Mouse (Mus musculus) intestine, postnatal 0 days (tissue): Measurements from ENCODE around the gene Mmp9. TPM values are rescaled to one million over a fixed set of nuclear protein-coding genes. Genes with fewer than 3 reads are reported as not detected.
A peak's percentile ranks its signal among the peaks of the same experiment; 100 is the strongest.

Source experiments
- ATAC-seq: fragments of 200-750 bp; cut with Nextera tagmentation; 2 replicates; pipeline ENCODE4 v1.8.0; 2017; ENCODE audit warnings: mild to moderate bottlenecking, moderate TSS enrichment, moderate library complexity
- H3K27ac ChIP-seq: fragments of 300-500 bp; sonication (generic); 2 replicates; pipeline ENCODE4 v1.5.1; 2014; ENCODE audit warnings: mild to moderate bottlenecking, low read depth, low read length, moderate library complexity
- H3K27me3 ChIP-seq: fragments of 300-500 bp; sonication (generic); replicated peaks from 2 replicates; pipeline ENCODE4 v1.6.1; 2014; ENCODE audit warnings: low read length, mixed read lengths; ENCODE audit not compliant: control insufficient read depth, insufficient read depth
- H3K36me3 ChIP-seq: fragments of 300-500 bp; sonication (generic); 2 replicates; pipeline ENCODE4 v1.6.1; 2014; ENCODE audit warnings: mild to moderate bottlenecking, moderate library complexity; ENCODE audit not compliant: control insufficient read depth, insufficient read depth
- H3K4me1 ChIP-seq: fragments of 300-500 bp; sonication (generic); replicated peaks from 2 replicates; pipeline ENCODE4 v1.6.1; 2014; ENCODE audit warnings: antibody characterized with exemption, low read length, mixed read lengths; ENCODE audit not compliant: control insufficient read depth, insufficient read depth
- H3K4me2 ChIP-seq: fragments of 300-500 bp; sonication (generic); replicated peaks from 2 replicates; pipeline ENCODE4 v1.6.1; 2014; ENCODE audit warnings: low read depth, mild to moderate bottlenecking, moderate library complexity
- H3K4me3 ChIP-seq: fragments of 300-500 bp; sonication (generic); 2 replicates; pipeline ENCODE4 v1.5.1; 2014; ENCODE audit warnings: low read depth, low read length
- H3K9ac ChIP-seq: fragments of 300-500 bp; sonication (generic); 2 replicates; pipeline ENCODE4 v1.6.1; 2014; ENCODE audit warnings: mild to moderate bottlenecking, low read depth, low read length
- H3K9me3 ChIP-seq: fragments of 300-500 bp; sonication (generic); 2 replicates; pipeline ENCODE4 v1.6.1; 2016; ENCODE audit warnings: mixed run types; ENCODE audit not compliant: control insufficient read depth
- CTCF ChIP-seq: sonication (generic); IDR thresholded peaks from 2 replicates; pipeline ENCODE4 v1.5.1; 2016; ENCODE audit warnings: low read depth, mild to moderate bottlenecking, control low read depth, antibody characterized with exemption, moderate library complexity
- WGBS: fragments of 180-500 bp; shearing (Covaris S2); extraction: QIAGEN DNeasy Blood & Tissue Kit; methylation state at CpG from one replicate; pipeline ENCODE4 v1.1.7; 2014; 5-methylcytosine and 5-hydroxymethylcytosine counted together
- polyA plus RNA-seq: library from polyadenylated mRNA; unstranded; fragments of >200 nt; fragmentation: Nextera tagmentation; extraction: Ambion mirVana; gene quantifications from 2 replicates; pipeline ENCODE4 v1.2.1, GENCODE M21; 2015

Mmp9 gene
- polyA plus RNA-seq, 1 experiment from 2014 or later, result 9.6 TPM

DNA sequence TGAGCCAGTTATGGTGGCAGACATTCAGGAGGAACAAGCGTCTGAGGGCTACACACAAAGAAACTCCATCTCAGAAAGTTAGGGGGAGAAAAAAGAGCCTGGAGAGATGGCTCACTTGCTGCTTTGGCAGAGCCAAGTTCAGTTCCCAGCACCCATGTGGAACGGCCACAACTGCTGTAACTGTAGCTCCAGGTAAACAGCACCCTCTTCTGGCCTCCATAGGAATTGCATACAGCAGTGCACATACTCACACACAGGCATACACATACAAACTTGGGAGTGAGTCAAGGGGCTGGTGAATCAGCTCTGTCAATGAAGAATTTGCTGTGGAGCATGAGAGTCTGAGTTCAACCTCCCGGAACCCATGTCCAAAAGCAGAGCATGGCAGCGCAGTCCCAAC lies 34.5 kb upstream of the Mmp9 start:
- peaks cover 75% of the 10 kb centered on the region for H3K36me3 ChIP-seq
- no peaks in the 10 kb centered on the region for H3K27me3 ChIP-seq
- no peaks in the 10 kb centered on the region for H3K4me1 ChIP-seq
- no peak overlapping the region for H3K9ac ChIP-seq
- no peak overlapping the region for H3K4me3 ChIP-seq
- no peak for ATAC-seq
- no peaks in the 10 kb centered on the region for H3K9me3 ChIP-seq
- H3K27ac ChIP-seq, result 0 out of 2 replicates have a peak overlapping the region, but pooled peaks have one; percentile 15
- WGBS, result 97% methylated on average over 4 of the region's 4 CpGs
- no peak overlapping the region for H3K4me2 ChIP-seq
- peak; percentile 62 for TF ChIP-seq CTCF

GRCm38 (mm10) chr2:164907511-164907910 lies 33.1 kb upstream of the Mmp9 start:
- Histone ChIP-seq H3K4me3 (no peak overlapping the region), H3K4me1 (no peaks in the 10 kb centered on the region), H3K27me3 (no peaks in the 10 kb centered on the region), H3K4me2 (no peak overlapping the region), H3K27ac (no peak overlapping the region), H3K9ac (no peak overlapping the region), H3K36me3 (peaks cover 60% of the 10 kb centered on the region), H3K9me3 (no peaks in the 10 kb centered on the region)
- TF ChIP-seq CTCF, result no peak
- WGBS, result 98% methylated on average over 12 of the region's 12 CpGs
- ATAC-seq, result no peak

- H3K36me3 ChIP-seq, result peaks cover 55% of the 10 kb centered on the region
Observed at GRCm38 (mm10) chr2:164908011-164908410, 32.6 kb upstream of the Mmp9 start.

DNA sequence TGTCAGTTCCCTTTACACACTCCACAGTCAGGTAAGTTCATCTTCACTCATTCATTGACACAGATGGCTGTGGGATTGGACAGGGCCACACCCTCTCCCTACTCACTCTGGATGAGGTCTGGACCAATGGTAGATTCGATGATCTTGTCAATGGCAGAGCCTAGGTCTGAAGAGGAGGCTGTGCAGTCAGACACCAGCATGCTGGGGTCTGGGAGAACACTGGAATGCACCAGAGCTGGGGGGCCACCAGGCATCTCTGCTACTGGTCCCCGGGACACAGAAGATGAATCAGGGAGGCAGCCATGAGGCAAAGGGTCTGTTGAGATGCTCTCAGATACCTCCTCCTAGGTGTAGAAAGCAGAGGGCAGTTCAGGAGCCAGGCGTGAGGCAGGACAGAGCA lies 31.5 kb upstream of the Mmp9 start:
- H3K4me3 ChIP-seq, result no peak overlapping the region
- H3K27ac ChIP-seq, result no peak overlapping the region
- no peaks in the 10 kb centered on the region for H3K9me3 ChIP-seq
- WGBS, result 86% methylated on average over 3 of the region's 3 CpGs
- TF ChIP-seq CTCF, result no peak
- no peaks in the 10 kb centered on the region for H3K27me3 ChIP-seq
- H3K36me3 ChIP-seq, result peaks cover 48% of the 10 kb centered on the region
- no peak overlapping the region for H3K4me2 ChIP-seq
- no peaks in the 10 kb centered on the region for H3K4me1 ChIP-seq
- H3K9ac ChIP-seq, result no peak overlapping the region
- ATAC-seq, result no peak

More at GRCm38 (mm10) chr2:164908011-164908410, 32.6 kb upstream of the Mmp9 start:
- Histone ChIP-seq H3K27ac (no peak overlapping the region; the same call in 1 of the 2 replicates), H3K4me1 (no peaks in the 10 kb centered on the region), H3K4me3 (no peak overlapping the region), H3K27me3 (no peaks in the 10 kb centered on the region), H3K4me2 (no peak overlapping the region), H3K9ac (no peak overlapping the region), H3K9me3 (no peaks in the 10 kb centered on the region)
- 100% methylated on average over 5 of the region's 5 CpGs for WGBS
- TF ChIP-seq CTCF, result no peak
- ATAC-seq, result no peak

DNA sequence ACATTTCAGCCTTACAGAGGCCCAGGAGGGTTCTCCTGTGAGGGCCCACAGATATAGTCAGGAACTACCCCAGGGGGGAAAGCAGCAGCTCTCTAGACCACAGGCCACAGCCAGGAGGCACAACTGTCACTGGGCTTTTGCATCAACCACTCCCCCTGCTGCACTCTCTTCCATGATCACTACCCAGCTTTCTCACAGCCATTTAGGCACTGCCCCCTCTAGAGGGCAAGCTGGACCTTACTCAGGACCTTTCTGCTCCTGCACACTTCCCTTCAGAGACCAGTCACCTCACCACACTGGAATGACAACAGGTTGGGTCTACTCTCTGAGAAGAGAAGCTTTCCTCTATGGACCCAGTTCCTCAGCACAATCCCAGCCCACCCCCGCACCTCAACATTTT lies 31.0 kb upstream of the Mmp9 start:
- no peaks in the 10 kb centered on the region for H3K4me1 ChIP-seq
- TF ChIP-seq CTCF, result peak; percentile 74
- no peaks in the 10 kb centered on the region for H3K27me3 ChIP-seq
- 89% methylated on average over 1 of the region's 1 CpGs for WGBS
- ATAC-seq, result no peak
- H3K4me2 ChIP-seq, result peak overlapping the region; percentile 79
- no peak overlapping the region for H3K27ac ChIP-seq
- H3K9me3 ChIP-seq, result no peaks in the 10 kb centered on the region
- H3K9ac ChIP-seq, result no peak overlapping the region
- H3K4me3 ChIP-seq, result no peak overlapping the region
- peaks cover 44% of the 10 kb centered on the region for H3K36me3 ChIP-seq

- 3% methylated on average over 37 of the region's 37 CpGs for WGBS
- Histone ChIP-seq H3K9ac (peak overlapping the region; percentile 97), H3K36me3 (peaks cover 36% of the 10 kb centered on the region), H3K4me2 (peak overlapping the region; percentile 79), H3K27me3 (no peaks in the 10 kb centered on the region), H3K4me3 (peak overlapping the region; percentile 87), H3K9me3 (no peaks in the 10 kb centered on the region), H3K27ac (peak overlapping the region; percentile 97), H3K4me1 (no peaks in the 10 kb centered on the region)
- no peak for TF ChIP-seq CTCF
- no peak for ATAC-seq
Observed at GRCm38 (mm10) chr2:164910360-164911061, 30.1 kb upstream of the Mmp9 start.
